Mouse (Mus musculus) limb, embryonic 14.5 days (tissue): Measurements from ENCODE around the gene Col4a1. TPM values are rescaled to one million over a fixed set of nuclear protein-coding genes. Genes with fewer than 3 reads are reported as not detected.

Experiments used
- ATAC-seq: fragments of 200-750 bp; cut with Nextera tagmentation; 2 replicates; pipeline ENCODE4 v1.8.0; 2017; ENCODE audit warnings: low read depth, moderate number of reproducible peaks, moderate TSS enrichment; ENCODE audit not compliant: low FRiP score
- DNase-seq: peaks from one replicate; pipeline ENCODE4 v3.0.0-alpha.2; 2015; ENCODE audit warnings: low spot score
- H3K27ac ChIP-seq: fragments of 300-500 bp; sonication (generic); replicated peaks from 2 replicates; pipeline ENCODE4 v1.5.1; 2014; ENCODE audit warnings: low read depth, mild to moderate bottlenecking, low read length, moderate library complexity, mixed read lengths
- H3K27me3 ChIP-seq: fragments of 300-500 bp; sonication (generic); 2 replicates; pipeline ENCODE4 v1.6.1; 2014; ENCODE audit warnings: low read length, mixed read lengths; ENCODE audit not compliant: control insufficient read depth, insufficient read depth
- H3K36me3 ChIP-seq: fragments of 300-500 bp; sonication (generic); 2 replicates; pipeline ENCODE4 v1.6.1; 2014; ENCODE audit warnings: mild to moderate bottlenecking, low read length, moderate library complexity, mixed read lengths; ENCODE audit not compliant: control insufficient read depth, insufficient read depth
- H3K4me1 ChIP-seq: fragments of 300-500 bp; sonication (generic); 2 replicates; pipeline ENCODE4 v1.6.1; 2014; ENCODE audit warnings: antibody characterized with exemption, low read length, mixed read lengths; ENCODE audit not compliant: control insufficient read depth, insufficient read depth
- H3K4me2 ChIP-seq: fragments of 300-500 bp; sonication (generic); replicated peaks from 2 replicates; pipeline ENCODE4 v1.6.1; 2014; ENCODE audit warnings: low read depth, mild to moderate bottlenecking, low read length, moderate library complexity; ENCODE audit not compliant: severe bottlenecking
- H3K4me3 ChIP-seq: fragments of 300-500 bp; sonication (generic); replicated peaks from 2 replicates; pipeline ENCODE4 v1.5.1; 2014; ENCODE audit warnings: low read length
- H3K9ac ChIP-seq: fragments of 300-500 bp; sonication (generic); 2 replicates; pipeline ENCODE4 v1.6.1; 2014; ENCODE audit warnings: mild to moderate bottlenecking, low read depth, low read length, moderate library complexity; ENCODE audit not compliant: severe bottlenecking
- H3K9me3 ChIP-seq: fragments of 300-500 bp; sonication (generic); 2 replicates; pipeline ENCODE4 v1.6.1; 2016; ENCODE audit warnings: low read length; ENCODE audit not compliant: control insufficient read depth
- POLR2A ChIP-seq: fragments of 200-500 bp; IDR thresholded peaks from 2 replicates; pipeline ENCODE4 v1.8.0; 2012; ENCODE audit warnings: inconsistent platforms, mild to moderate bottlenecking, moderate library complexity, borderline replicate concordance; ENCODE audit not compliant: insufficient read depth, insufficient read length; ENCODE audit errors: extremely low read depth
- WGBS: fragments of 180-500 bp; shearing (Covaris S2); extraction: QIAGEN DNeasy Blood & Tissue Kit; methylation state at CpG from one replicate; pipeline ENCODE4 v1.1.7; 2014; 5-methylcytosine and 5-hydroxymethylcytosine counted together
- polyA plus RNA-seq, 2 experiments: library from polyadenylated mRNA; depleted of rRNA in 1 of 2; stranded (reverse) in 1 of 2; unstranded in 1 of 2; fragments of >200 nt; fragmentation: Nextera tagmentation in 1 of 2; extraction: Ambion mirVana in 1 of 2; gene quantifications; 2 replicates each; pipeline versions ENCODE4 v1.2.1 to v1.2.3; 2012 to 2014

Gene Col4a1
- polyA plus RNA-seq, 2 experiments, result 215 to 225 TPM

GRCm38 (mm10) chr8:11298531-11299316 lies 13.9 kb downstream of the Col4a1 start:
- ATAC-seq (peak; percentile 62), DNase-seq (peak; percentile 52)
- no peak for TF ChIP-seq POLR2A
- H3K27me3 ChIP-seq, result no peaks in the 10 kb centered on the region
- no peak overlapping the region; the same call in 1 of the 2 replicates for H3K4me2 ChIP-seq
- WGBS, result 7% methylated on average over 12 of the region's 12 CpGs
- H3K4me3 ChIP-seq, result no peak overlapping the region
- H3K4me1 ChIP-seq, result peaks cover 33% of the 10 kb centered on the region
- H3K9ac ChIP-seq, result no peak overlapping the region
- H3K36me3 ChIP-seq, result no peaks in the 10 kb centered on the region
- no peak overlapping the region for H3K27ac ChIP-seq
- no peaks in the 10 kb centered on the region for H3K9me3 ChIP-seq

- TF ChIP-seq POLR2A, result no peak
- Histone ChIP-seq H3K4me2 (no peak overlapping the region), H3K9ac (no peak overlapping the region), H3K4me1 (peaks cover 33% of the 10 kb centered on the region), H3K4me3 (no peak overlapping the region), H3K27me3 (no peaks in the 10 kb centered on the region), H3K27ac (0 out of 2 replicates have a peak overlapping the region, but pooled peaks have one; percentile 13), H3K9me3 (no peaks in the 10 kb centered on the region), H3K36me3 (no peaks in the 10 kb centered on the region)
- DNase-seq (no peak), ATAC-seq (no peak)
- WGBS, result 70% methylated on average over 8 of the region's 8 CpGs
These were observed 15.3 kb downstream of the Col4a1 start for GRCm38 (mm10) chr8:11297141-11297838.

- no peak for TF ChIP-seq POLR2A
- peaks cover 33% of the 10 kb centered on the region for H3K4me1 ChIP-seq
- no peaks in the 10 kb centered on the region for H3K9me3 ChIP-seq
- H3K4me3 ChIP-seq, result no peak overlapping the region
- no peak overlapping the region for H3K9ac ChIP-seq
- H3K36me3 ChIP-seq, result no peaks in the 10 kb centered on the region
- 85% methylated on average over 10 of the region's 10 CpGs for WGBS
- no peak for DNase-seq
- no peak for ATAC-seq
- no peaks in the 10 kb centered on the region for H3K27me3 ChIP-seq
- no peak overlapping the region for H3K27ac ChIP-seq
- no peak overlapping the region for H3K4me2 ChIP-seq
These were observed 16.2 kb downstream of the Col4a1 start for GRCm38 (mm10) chr8:11296282-11296943.

GRCm38 (mm10) chr8:11292611-11293010 lies 20.0 kb downstream of the Col4a1 start:
- peak; percentile 85 for ATAC-seq
- H3K4me3 ChIP-seq, result no peak overlapping the region
- DNase-seq, result peak; percentile 66
- no peak overlapping the region for H3K4me2 ChIP-seq
- H3K9me3 ChIP-seq, result no peaks in the 10 kb centered on the region
- H3K4me1 ChIP-seq, result peaks cover 25% of the 10 kb centered on the region
- H3K36me3 ChIP-seq, result no peaks in the 10 kb centered on the region
- no peak overlapping the region for H3K9ac ChIP-seq
- no peak for TF ChIP-seq POLR2A
- 47% methylated on average over 3 of the region's 3 CpGs for WGBS
- H3K27ac ChIP-seq, result no peak overlapping the region
- no peaks in the 10 kb centered on the region for H3K27me3 ChIP-seq

- Histone ChIP-seq H3K36me3 (no peaks in the 10 kb centered on the region), H3K4me1 (peaks cover 14% of the 10 kb centered on the region), H3K4me2 (no peak overlapping the region), H3K9me3 (no peaks in the 10 kb centered on the region), H3K9ac (no peak overlapping the region), H3K27ac (no peak overlapping the region), H3K4me3 (no peak overlapping the region), H3K27me3 (no peaks in the 10 kb centered on the region)
- WGBS, result 5% methylated on average over 1 of the region's 1 CpGs
- DNase-seq, result no peak
- ATAC-seq, result no peak
- no peak for TF ChIP-seq POLR2A
These were observed 22.1 kb downstream of the Col4a1 start for GRCm38 (mm10) chr8:11290533-11290932.
